Mouse (Mus musculus) erythroblast, embryonic 14.5 days (primary cell): ENCODE results near the gene Ntng1.

Experiments used
- GATA1 ChIP-seq: IDR thresholded peaks from 2 replicates; pipeline ENCODE4 v1.6.1; 2012; ENCODE audit warnings: low read length, inconsistent platforms, mixed read lengths
- TAL1 ChIP-seq: IDR thresholded peaks from 3 replicates; pipeline ENCODE4 v1.6.1; 2012; ENCODE audit warnings: low read length, inconsistent platforms, mixed read lengths

DNA sequence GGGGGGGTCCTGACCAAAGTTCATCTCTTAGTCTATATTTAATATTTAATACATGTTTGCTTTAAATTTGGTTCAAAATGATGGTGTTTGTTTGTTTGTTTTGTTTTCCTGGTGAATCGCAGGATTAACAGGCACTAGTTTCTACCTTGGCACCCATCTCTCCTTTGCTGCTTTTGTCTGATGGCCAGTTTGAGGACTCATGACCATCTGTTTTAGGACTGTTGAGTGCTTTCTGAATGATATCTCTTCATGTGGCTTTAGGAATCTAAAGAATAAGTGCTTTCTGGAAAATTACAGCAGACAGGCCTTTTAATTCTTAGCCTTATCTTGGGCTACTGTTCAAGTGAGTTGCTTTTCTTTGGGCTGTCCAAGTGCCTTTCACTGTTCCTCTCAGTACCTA, 318.0 kb downstream of the Ntng1 start:
- no peak for TF ChIP-seq GATA1
- TF ChIP-seq TAL1 = no peak
